ENCODE assay signal across 8 mouse cellular contexts in the genomic region with DNA sequence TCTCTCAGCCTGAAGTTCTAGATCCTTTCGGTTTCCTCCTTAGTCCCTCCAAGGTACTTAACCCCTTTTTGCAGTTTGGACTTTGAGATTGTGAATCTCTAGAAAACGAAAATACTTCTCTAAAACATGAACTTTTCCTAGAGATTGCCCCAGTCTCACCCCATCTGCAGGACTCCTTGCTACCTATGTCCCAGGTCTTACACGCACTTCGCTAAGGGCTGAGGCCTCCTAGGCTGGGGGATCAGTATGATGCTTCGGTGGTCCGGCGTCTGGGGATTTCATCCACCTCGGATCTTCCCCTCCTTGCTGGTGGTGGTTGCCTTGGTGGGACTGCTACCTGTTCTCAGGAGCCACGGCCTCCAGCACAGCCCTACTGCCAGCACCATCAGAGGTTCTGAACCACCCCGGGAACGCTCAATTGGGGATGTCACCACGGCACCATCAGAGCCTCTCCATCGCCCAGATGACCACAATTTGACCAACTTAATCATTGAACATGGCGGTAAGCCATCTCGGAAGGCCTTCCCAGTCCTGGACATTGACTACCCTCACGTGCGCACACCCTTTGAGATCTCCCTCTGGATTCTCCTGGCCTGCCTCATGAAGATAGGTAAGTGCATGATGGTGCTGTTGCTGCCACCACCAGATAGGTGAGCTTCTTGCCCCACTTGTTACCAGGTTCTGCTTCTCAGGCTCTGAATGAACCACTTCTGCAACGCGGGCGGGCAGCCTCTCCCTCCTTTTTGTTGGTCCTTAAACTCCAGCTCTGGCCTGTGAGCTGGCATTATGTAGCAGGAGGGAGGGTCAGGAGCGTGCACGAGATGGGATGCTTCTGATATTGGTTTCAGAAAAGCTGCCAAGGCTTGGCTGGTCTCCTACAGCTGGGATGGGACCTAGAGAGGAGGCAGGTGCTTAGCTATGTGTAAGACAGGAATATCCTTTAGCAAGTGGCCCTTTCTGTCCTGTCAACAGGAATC. TPM values are rescaled to one million over a fixed set of nuclear protein-coding genes. Genes with fewer than 3 reads are reported as not detected.
DNase-seq lines count a peak whose midpoint lies in the region; ATAC-seq and TF ChIP-seq lines count a peak whose summit lies in the region.

No protein-coding gene starts in this region.

- intact Hi-C loops in heart, adult 2 months (cut with DNase I): loop anchor here (2.0 kb wide), 1 partner anchor 48 kb away; no protein-coding TSS in a partner anchor
- intact Hi-C loops in heart, postnatal 36 days (cut with DNase I): no loop called here

- peak overlapping the region; percentile 91 for H3K9ac ChIP-seq in heart, adult 2 months (ENCODE audit: low read depth, low read length)
- peak overlapping the region; percentile 96 for H3K9ac ChIP-seq in hindbrain, embryonic 16.5 days (ENCODE audit: low read depth, low read length)
- peak overlapping the region; percentile 96 for H3K9ac ChIP-seq in midbrain, embryonic 16.5 days (ENCODE audit: low read depth, low read length)

- H3K27me3 ChIP-seq in heart, adult 2 months (ENCODE audit: control insufficient read depth, insufficient read depth, low read length): no peaks in the 10 kb centered on the region
- no peaks in the 10 kb centered on the region for H3K27me3 ChIP-seq in hindbrain, embryonic 16.5 days (replicated peaks; ENCODE audit: control insufficient read depth, insufficient read depth, low read length)
- no peaks in the 10 kb centered on the region for H3K27me3 ChIP-seq in midbrain, embryonic 16.5 days (ENCODE audit: control insufficient read depth, insufficient read depth, low read depth, low read length)

- H3K4me1 ChIP-seq in heart, adult 2 months (ENCODE audit: control insufficient read depth, insufficient read depth, low read length): peaks cover 13% of the 10 kb centered on the region
- peaks cover 37% of the 10 kb centered on the region for H3K4me1 ChIP-seq in hindbrain, embryonic 16.5 days (ENCODE audit: control insufficient read depth, insufficient read depth, low read depth, low read length)
- peaks cover 44% of the 10 kb centered on the region for H3K4me1 ChIP-seq in midbrain, embryonic 16.5 days (ENCODE audit: control insufficient read depth, insufficient read depth, low read length)

- no peak for TF ChIP-seq POLR2A in heart, adult 2 months (IDR thresholded peaks at IDR 0.05; ENCODE audit: insufficient read depth, low read depth, low read length)

- H3K79me2 ChIP-seq in heart, adult 2 months (replicated peaks; ENCODE audit: control insufficient read depth, insufficient read depth, low read length): peaks cover 5% of the 10 kb centered on the region; the same call in 1 of the 2 replicates

- peak overlapping the region; percentile 95 for H3K4me3 ChIP-seq in heart, adult 2 months
- peak overlapping the region; percentile 84 for H3K4me3 ChIP-seq in hindbrain, embryonic 16.5 days (ENCODE audit: low read length)
- H3K4me3 ChIP-seq in midbrain, embryonic 16.5 days (ENCODE audit: low read depth, low read length): peak overlapping the region; percentile 92

- TF ChIP-seq EP300 in heart, adult 2 months (IDR thresholded peaks at IDR 0.05; ENCODE audit: insufficient read depth, low read depth, low read length): no peak

- peak in 1 of 2 experiments; percentile 13 for DNase-seq in heart, adult 2 months
- DNase-seq in heart, postnatal 36 days: no peak
- peak; percentile 32 to 36 for DNase-seq in B cell, adult 2 months
- peak; percentile 49 to 54 for DNase-seq in cerebellum, postnatal 25 days
- DNase-seq in right cerebral cortex, postnatal 14 days: no peak
- DNase-seq in right cerebral cortex, postnatal 36 days (ENCODE audit: low spot score in 2 of 2): no peak

- peak overlapping the region; percentile 58 for H3K4me2 ChIP-seq in hindbrain, embryonic 16.5 days (ENCODE audit: low read length)
- H3K4me2 ChIP-seq in midbrain, embryonic 16.5 days (ENCODE audit: low read length): peak overlapping the region; percentile 96

- peak overlapping the region; percentile 97 for H3K27ac ChIP-seq in heart, adult 2 months
- H3K27ac ChIP-seq in hindbrain, embryonic 16.5 days (ENCODE audit: low read depth, low read length): no peak overlapping the region
- peak overlapping the region; percentile 88; the same call in 1 of the 2 replicates for H3K27ac ChIP-seq in midbrain, embryonic 16.5 days (ENCODE audit: low read length)

- H3K9me3 ChIP-seq in hindbrain, embryonic 16.5 days (ENCODE audit: control insufficient read depth, low read length): no peaks in the 10 kb centered on the region
- no peaks in the 10 kb centered on the region for H3K9me3 ChIP-seq in midbrain, embryonic 16.5 days (replicated peaks; ENCODE audit: control insufficient read depth, low read length, poor library complexity, severe bottlenecking)

- 0 out of 2 replicates have a peak, but pooled peaks cover 3% of the 10 kb centered on the region for H3K36me3 ChIP-seq in heart, adult 2 months (ENCODE audit: control insufficient read depth, insufficient read depth, low read length)
- H3K36me3 ChIP-seq in hindbrain, embryonic 16.5 days (ENCODE audit: control insufficient read depth, insufficient read depth, low read length): no peaks in the 10 kb centered on the region
- H3K36me3 ChIP-seq in midbrain, embryonic 16.5 days (ENCODE audit: control insufficient read depth, insufficient read depth, low read length): no peaks in the 10 kb centered on the region

- WGBS in heart, adult 2 months: 49% methylated on average over 22 of the region's 22 CpGs
- WGBS in hindbrain, embryonic 16.5 days: 71% methylated on average over 22 of the region's 22 CpGs
- 70% methylated on average over 22 of the region's 22 CpGs for whole genome bisulfite sequencing in midbrain, embryonic 16.5 days

- no peak for ATAC-seq in hindbrain, embryonic 16.5 days
- ATAC-seq in midbrain, embryonic 16.5 days: no peak

- TF ChIP-seq CTCF in heart, adult 2 months (IDR thresholded peaks at IDR 0.05): no peak

RNA-seq across cellular contexts. Expression of a gene that starts 1.1 kb away (rescaled TPM):
- 10 to 100 TPM; 17.0 to 17.4 TPM for total RNA-seq in heart, adult 2 months (2021)
- polyA plus RNA-seq in heart, adult 2 months (2012; rRNA removed): 21.4 and 21.5 TPM in 2 replicates
- 10 to 100 TPM; 17.6 to 18.8 TPM for total RNA-seq in heart, postnatal 36 days (2021)
- polyA plus RNA-seq in hindbrain, embryonic 16.5 days (2015; fragmentation: Nextera tagmentation; extraction: Ambion mirVana): 9.8 and 9.9 TPM in 2 replicates
- polyA plus RNA-seq in midbrain, embryonic 16.5 days (2015; fragmentation: Nextera tagmentation; extraction: Ambion mirVana): 10.3 and 12.8 TPM in 2 replicates

RNA-seq across cellular contexts. Expression of a gene that starts 17.3 kb away (rescaled TPM):
- 10 to 100 TPM; 73.6 to 96.1 TPM for total RNA-seq in heart, adult 2 months (2021)
- 61.8 and 65.1 TPM in 2 replicates for polyA plus RNA-seq in heart, adult 2 months (2012; rRNA removed)
- total RNA-seq in heart, postnatal 36 days (2021): 10 to 100 TPM; 82.0 to 88.2 TPM
- polyA plus RNA-seq in hindbrain, embryonic 16.5 days (2015; fragmentation: Nextera tagmentation; extraction: Ambion mirVana): 18.8 and 21.3 TPM in 2 replicates
- 20.1 and 20.7 TPM in 2 replicates for polyA plus RNA-seq in midbrain, embryonic 16.5 days (2015; fragmentation: Nextera tagmentation; extraction: Ambion mirVana)

Comparison
In these comparisons a context has a peak if more than half of its experiments do, and no peak if none do; other contexts are left out.
1. DNase-seq: peak in B cell, adult 2 months (2 of 2) and cerebellum, postnatal 25 days (2 of 2); none in heart, postnatal 36 days (0 of 2), right cerebral cortex, postnatal 14 days (single experiment) and right cerebral cortex, postnatal 36 days (0 of 2).
2. Peak in every context shown above with its lines, with median percentiles within 50 percentile points of each other: H3K4me3 ChIP-seq and H3K9ac ChIP-seq.